Mouse (Mus musculus) frontal cortex, postnatal 25 days (tissue): Measurements from ENCODE around the gene Naaladl2.

Source experiments
- DNase-seq, 2 experiments: peaks; one replicate each; pipeline ENCODE4 v3.0.0; 2022; ENCODE audit warnings: low spot score in 2 of 2

Naaladl2 gene

DNA sequence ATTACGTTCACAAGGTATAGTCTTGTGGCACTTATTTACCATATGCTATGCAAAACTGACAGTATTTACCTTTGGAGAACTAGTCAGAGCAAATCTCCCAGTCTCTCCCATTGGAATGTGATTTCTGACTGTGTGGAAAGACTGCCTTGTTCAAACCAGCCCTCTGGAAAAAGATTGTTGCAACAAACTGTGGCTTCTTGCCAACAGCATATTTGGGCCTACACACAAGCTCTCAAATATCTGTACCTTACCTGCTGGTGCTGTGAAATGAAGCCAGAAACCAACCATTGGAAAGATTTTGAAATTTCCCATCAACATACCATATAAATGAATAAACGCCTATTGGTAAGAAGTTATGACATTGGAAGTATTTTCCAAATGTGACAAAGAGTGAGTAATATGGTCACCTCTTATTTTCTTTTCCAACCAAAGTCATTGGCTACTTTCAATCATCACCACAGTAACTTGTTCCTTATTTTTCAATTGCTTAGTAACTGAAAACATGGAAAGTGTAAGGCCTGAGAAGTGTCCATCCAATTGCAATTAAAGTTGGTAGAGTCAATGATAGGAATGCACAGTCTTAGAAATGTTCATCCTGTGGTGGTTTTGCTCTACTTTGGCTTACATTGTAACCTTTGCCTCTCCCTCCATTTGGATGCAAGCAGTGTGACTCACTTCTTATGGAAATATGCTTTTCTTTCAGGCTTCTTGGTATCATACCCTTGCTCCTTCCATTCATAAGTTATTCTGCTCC, 453.7 kb downstream of the Naaladl2 start:
- DNase-seq = no peak

DNA sequence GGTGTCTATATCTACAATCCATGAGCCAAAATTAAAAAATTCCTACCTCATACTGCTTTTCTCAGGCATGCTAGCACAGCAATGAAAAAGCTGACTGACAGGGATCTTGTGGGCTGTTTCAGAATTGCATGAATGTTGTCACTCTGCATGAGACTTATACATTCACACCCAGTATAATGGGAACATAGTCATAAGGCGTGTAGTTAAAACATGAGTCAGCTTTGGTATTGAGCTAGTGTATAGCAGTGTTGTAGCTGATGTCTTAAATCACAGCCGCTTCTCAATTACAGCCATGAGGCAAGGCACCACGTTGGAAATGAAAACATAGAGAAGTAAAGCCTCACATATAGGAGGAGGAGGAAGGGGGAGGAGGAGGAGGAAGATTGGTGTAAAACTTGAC, 473.6 kb downstream of the Naaladl2 start:
- DNase-seq = no peak

DNA sequence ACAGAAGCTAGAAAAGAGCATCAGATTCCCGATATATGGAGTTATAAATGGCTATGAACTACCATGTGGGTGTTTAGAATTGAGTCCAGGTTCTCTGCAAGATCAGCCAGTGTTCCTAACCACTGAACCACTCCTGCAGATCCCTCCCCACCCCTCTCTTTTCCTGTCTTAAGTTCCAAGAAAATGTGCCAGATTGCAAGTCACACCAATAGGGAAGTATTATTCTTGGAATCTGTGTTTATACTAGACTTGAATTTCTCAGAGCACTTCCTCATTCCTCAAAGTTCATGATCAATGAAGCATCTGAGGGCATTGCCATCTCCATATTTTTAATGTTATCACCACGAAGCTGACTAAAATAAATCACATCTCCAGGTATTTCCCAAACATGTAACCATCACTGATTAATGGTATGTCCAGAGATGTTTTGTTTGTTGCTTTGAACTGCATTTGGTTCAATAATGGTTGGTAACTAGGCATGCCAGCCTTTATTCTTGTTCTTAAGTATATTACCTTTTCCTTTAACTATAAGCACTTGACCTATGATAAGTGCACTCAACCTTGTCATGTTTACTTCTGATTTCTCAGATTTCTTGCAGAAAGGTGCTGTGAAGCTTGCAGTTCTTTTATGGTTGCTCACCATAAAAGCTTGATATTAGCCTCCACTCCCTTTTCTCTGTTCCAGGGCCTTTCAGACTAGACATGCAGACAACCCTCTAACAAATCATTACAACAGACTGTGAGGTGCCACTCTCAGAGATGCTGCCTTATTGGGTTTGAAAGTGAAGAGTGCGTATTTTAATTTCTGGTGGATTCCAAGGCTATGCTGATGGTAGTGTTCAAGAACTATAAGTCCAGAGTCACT, 475.8 kb downstream of the Naaladl2 start:
- DNase-seq = no peak

DNA sequence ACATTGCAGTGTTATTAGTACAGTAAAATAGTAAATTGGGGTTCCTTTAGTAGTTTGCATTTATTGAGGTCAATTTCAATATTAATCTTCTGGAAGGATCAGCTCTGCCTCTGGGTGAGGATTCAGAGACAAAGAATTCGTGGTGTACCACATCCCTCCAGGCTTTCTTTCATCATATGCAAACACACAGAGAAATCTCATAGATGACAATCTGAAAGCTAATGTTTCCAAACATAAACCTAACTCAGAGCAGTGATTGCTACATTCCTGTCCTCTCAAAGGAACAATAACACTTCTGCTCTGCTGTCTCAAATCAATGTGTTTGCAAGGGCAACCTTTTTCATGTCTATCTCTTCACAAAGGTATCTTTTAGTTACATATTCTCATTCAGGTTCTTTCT, 478.7 kb downstream of the Naaladl2 start:
- DNase-seq = no peak

DNA sequence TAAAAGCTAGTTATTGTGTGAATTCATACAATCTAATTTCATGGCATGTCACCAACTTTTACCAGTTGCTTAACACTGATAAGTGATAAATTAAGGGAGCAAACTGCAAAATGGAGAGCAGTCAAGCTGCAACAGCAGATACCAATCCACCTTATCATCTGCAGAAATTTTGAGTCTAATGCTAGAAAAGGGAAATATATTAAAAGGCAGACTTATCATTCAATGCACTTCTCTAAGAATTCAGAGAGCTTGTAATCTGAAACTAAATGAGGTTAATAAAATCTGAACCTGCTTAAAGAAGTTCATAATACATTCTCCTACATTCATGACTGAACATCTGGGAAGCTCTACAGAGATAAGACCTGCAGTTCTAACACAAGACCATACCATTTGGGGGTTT, 480.3 kb downstream of the Naaladl2 start:
- DNase-seq = no peak

DNA sequence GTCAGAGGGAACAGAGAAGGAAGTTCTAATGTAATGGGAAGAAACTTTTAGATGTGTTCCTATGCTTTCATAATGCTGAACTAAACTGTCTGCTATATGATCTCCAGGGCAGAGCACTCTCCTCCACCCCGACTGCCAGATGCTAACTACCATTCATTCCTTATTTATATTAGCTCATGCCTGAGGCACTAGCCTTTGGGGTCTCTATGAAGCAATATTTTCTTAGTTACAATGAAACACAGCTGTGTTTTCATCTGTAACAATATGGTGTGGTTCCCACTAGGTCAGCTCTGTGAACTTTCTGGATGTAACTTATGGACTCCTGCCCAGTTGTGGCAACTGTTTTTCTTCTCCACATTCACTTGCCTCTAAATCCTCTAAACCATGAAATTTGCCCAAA, 514.0 kb downstream of the Naaladl2 start:
- no peak for DNase-seq

DNA sequence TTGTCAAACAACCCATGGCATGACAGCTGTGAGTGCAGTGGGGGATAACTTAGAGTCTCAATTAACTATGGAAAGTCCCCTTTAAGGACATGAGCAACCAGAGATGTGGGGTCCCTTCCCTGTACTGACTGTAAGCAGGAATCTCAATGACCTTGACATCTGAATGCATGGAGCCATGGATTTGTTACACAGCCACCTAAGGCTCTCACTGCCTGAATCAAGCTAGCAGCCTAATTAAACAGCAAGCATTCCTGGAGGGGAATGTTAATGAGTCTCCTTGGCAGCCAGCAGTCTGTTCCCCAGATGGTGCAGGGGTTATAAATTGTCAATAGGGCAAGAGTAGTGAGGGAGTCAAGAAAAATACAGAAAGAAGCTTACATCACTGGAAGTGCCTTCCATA, 538.6 kb downstream of the Naaladl2 start:
- DNase-seq = no peak

DNA sequence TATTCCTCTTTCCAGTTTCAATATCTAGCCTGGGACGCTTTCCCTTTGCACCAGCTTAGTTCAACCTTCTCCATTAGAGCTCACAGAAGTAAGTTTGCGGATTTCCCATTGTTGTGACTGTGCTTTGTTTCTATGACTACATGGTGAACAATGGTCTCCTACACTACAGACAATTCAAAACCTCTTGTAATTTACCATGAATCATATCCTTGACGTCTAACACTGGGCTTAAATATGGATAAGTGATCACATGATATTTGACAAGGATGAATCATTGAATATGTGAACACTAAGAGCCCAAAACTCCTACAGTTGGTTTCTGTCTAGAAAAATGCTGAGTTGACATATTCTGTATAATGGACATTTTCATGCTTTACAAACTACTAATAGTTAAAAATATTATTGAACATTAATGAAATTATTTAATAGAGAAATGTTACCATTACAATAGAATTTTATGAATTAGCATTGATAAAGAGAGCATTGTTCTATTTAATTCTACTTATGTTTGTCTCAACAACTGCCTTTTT, 539.2 kb downstream of the Naaladl2 start:
- no peak for DNase-seq

DNA sequence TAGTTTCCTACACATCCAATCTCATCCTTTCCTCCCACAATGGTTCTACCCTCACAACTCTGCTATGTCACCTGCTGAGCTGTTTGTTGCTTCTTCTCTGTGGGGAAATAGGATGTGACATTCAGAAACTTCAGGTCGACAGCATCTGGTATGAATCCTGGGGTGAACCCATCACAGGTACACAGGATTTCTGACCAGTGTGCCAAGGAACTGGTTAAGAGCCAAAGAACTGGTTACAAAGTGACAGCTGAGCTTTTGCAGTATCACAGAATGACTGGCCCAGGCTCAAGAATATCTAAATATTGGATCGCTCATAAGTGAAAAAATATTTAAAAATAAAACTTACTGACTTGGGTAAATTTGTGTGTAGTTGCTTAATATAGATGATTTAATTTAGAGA, 548.6 kb downstream of the Naaladl2 start:
- DNase-seq = no peak

DNA sequence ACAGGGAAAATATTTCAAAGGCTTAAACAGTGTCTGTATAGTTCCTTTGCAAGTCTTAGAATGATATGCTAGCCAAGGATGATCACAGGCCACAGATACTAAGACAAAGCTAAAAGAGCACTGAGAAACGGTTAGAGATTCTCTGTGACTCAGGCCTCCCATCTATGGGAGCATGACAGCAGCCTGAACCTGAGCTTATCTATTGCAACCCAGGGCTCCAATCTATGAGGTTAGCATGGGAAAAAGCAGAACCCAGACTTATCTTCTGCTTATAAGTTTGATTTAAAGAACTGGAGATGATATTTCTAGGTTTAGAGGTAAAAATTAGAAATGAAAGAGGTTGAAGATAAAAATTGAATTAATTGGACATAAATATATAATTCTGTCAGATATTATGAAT, 587.4 kb downstream of the Naaladl2 start:
- DNase-seq = no peak

DNA sequence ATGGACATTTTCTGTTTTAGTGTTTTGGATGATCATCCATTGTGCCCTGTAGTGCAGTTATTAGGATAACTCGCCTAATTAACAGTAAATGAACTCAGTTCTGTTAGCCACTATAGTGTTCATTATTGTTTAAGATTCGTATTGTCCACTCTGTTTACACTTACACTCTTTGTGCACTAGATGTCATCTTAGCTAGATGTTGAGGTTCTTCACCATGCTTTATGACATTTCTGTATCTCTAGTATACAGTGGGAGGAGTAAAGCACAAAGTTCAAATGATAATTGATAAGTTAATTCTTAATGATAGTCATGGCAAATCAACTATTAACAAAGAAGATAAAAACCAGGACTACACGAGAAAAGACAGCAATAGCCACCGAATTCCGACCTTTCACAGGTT, 590.4 kb downstream of the Naaladl2 start:
- DNase-seq = no peak

DNA sequence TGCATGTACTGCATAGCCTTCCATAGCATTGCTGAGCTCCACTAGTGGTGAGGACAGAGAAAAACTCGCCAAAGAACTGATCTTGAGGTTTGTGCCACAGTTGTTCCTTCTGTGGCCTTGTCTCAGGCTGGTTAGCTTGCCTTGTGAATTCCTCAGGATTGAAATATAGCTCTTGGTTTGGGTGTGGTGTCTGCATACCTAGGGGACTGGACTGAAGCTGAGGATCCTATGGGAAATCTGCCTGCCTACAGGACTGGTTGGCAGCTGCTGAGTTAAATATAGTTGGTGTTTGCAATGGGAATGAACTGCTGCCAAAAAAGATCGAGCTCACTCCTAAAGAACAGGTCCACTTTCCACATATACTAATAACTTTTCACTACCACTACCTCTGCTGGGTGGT, 591.4 kb downstream of the Naaladl2 start:
- no peak for DNase-seq

DNA sequence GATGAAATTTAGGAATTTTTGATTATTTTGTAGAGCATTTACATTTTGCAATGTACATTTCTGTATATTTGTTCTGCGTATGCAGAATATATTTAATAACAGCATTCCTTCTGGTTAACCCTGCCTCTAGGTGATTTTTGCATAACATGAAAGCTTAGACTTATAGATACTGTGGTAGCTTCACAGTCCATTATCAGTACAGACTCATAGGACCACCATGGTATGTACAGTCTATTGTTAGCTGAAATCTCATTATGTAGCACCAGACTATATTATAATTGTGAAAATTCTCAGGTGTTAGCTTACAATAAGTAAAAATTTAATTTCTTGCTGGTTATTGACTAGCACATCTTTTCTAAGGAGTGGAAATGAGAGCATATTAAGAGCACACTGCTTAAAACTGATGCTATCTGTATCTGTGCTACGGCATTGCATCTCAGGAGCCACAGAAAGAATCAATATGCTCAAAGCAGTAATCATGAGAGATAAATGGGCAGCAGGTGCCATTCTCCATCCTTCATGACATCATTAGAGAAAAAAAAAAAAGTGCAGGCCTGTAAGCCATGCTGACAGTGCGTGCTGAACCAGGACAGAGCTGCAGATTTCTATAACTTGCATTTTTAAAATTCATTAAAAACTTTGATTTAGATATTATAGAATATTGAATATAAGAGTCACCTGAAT, 610.1 kb downstream of the Naaladl2 start:
- DNase-seq = no peak

DNA sequence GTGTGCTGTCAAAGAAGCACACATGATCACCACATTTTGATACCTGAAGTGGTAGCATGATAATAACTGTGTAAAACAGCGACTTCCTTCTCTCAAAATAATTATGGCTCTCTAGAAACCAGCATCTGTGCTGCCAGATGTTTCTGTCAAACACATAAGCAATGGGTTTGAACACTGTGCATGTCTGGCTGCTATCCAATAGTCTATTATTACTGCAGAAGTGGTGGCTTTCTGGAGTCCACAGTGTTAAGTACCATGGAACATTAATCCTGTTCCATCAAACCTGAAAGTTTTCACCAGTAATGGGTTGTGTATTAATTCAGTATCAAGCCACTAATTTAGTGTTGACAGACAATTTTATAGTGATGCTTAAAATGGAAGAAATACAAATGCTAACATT, 629.1 kb downstream of the Naaladl2 start:
- no peak for DNase-seq

DNA sequence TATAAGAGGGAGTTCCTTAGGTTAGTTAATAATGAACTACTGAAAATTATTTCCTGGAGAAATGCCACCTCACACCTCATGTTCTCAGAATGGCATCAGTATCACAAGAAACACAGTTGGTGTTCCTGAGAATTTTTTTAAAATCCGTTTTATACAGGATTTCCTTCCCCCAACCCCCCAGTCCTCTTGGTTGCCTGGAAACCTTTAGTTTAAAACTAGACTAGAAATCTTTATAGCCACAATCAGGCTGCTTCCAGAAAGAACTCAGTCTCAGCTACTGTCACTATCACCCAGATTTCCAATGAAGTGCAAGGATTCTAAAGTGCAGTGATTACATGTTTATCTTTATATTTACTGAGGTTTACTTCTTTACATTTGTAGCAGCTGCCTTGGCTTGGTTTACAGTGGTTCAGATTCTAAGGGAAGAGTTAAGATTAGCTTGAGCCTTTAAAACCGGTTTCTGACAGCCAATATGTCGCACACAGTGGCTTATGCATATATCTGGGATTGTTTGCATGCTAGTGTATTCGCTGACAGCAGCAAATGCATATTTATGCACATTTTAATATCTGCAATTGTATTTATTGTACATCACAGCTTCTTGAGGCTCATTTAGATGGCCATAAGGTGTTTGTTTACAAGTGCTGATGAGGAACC, 657.5 kb downstream of the Naaladl2 start:
- no peak for DNase-seq

DNA sequence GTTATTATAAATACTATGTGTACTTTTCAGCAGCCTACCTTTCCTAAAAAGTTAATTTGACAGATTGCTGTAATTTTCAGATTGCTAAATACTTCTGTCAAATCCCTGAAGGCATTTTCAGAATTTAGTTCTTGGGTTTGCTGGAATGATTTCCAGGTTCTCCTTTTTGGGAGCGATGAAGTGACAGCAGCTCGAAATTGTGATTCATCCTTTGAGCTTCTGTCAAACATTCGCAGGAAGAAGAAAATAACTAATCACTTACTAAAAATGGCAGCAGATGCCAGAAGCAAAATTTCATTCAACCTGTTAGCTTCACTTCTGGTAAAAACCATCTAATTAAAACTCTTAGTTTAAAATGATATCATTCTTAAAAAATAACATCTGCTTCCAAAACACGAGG, 680.1 kb downstream of the Naaladl2 start:
- no peak for DNase-seq

DNA sequence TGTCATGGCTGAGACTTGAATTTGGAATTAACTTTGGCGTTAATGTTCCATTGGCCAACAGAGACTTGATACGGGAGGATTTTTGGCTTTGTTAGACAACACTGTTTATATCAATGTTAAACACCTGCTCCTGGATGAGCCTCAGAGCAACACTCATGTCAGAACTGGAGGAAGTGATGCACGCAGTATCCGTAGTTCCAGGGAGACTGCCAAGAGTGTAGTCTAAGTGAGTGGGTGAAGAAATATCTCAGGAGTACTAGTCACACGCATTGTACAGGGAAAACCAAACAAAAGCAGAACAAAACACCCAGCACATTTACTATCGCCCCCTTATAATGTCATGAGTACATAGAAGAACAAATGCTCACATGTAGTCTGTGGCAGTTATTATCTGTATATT, 703.4 kb downstream of the Naaladl2 start:
- no peak for DNase-seq

DNA sequence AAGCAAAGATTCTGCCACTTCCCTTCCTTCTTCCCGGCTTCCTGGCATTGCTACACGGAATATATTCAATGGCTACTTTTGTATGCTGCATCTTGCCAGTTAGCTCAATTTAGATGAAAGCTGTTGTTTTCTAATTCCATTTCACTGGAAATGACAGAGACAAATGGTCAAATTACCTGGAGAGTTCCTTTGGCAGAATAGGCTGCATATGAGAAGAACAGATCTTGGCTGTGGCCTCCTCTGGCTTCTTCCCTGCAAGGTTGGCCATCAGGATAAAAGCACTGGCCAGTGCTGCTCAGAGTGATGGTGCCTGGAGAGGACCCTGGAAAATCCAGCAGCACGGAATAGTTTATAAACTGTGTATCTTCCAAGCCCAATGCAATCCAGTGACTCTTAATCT, 711.3 kb downstream of the Naaladl2 start:
- DNase-seq = no peak

DNA sequence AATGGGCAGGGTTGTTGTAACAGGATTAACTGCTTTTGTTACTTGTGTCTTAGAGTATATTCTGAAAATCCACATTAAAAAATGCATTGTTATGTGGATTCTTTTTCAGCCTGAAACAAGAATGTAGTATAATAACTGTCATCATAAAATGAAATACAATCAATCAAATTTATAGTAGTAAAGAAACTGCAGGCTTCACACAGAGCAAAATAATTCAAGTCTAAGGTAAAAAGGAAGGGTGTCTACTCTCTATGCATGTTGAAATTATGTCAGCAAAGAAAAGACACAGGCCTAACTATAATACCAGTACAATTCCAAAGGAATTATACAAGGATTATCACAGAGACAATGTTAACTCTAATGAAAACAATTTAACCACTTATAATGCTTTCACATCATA, 752.3 kb downstream of the Naaladl2 start:
- DNase-seq = no peak

DNA sequence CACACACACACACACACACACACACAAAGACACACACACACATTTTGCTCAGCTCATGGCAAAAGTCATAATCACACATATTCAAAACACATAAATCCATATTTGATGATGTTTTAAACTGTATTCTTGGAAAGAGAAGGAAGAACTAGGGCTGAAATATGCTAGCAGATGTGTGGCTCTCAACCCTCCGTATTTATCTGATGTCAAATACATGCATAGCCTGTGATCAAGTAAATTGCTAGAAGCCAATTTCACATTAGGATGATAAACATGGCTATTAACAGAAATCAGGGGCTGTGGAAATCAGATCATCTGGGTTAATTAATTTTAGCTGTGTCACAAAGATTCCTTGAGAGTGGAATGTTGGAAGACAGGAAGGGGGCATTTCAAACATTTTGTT, 752.8 kb downstream of the Naaladl2 start:
- DNase-seq = no peak

DNA sequence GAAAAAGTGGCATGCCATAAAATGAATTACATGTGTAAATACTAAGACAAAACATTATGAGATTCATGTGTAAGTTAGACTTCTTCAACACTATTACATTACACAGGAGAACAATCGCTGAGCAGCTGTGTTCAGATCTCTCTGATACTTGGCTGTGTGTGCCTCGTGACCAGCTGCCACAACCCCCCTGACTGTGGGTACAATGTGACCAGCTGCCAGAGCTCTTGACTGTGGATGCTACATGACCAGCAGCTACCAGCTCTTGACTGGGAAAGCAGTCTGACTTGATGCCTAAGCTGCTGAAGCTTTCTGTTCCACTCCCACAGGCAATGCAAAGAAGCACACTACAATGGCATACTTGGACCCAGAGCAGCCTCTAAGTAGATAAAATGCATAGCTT, 789.1 kb downstream of the Naaladl2 start:
- DNase-seq = no peak
